Mouse (Mus musculus) spleen, adult 2 months (tissue): ENCODE data around the gene Zfp622.

Source experiments
- CTCF ChIP-seq: fragments of 200-500 bp; IDR thresholded peaks from 2 replicates; pipeline ENCODE4 v1.5.1; 2011; ENCODE audit warnings: mild to moderate bottlenecking, inconsistent platforms; ENCODE audit not compliant: insufficient read depth, insufficient read length, insufficient replicate concordance; ENCODE audit errors: extremely low read depth
- POLR2A ChIP-seq: fragments of 200-500 bp; IDR thresholded peaks from 2 replicates; pipeline ENCODE4 v1.6.1; 2011; ENCODE audit warnings: low read depth, low read length, inconsistent platforms

- no peak for TF ChIP-seq POLR2A
- TF ChIP-seq CTCF = no peak
Observed at GRCm38 (mm10) chr15:26040567-26040966, 56.4 kb downstream of the Zfp622 start.
